Mouse (Mus musculus): ENCODE results near the gene Gm45716. TPM values are rescaled to one million over a fixed set of nuclear protein-coding genes. Genes with fewer than 3 reads are reported as not detected.

The Gm45716 gene
- polyA plus RNA-seq, 1 experiment from 2014 or later, result 49.5 TPM

GRCm38 (mm10) chr11:90220022-90220645 is 32.7 kb downstream of the Gm45716 start:
- H3K36me3 ChIP-seq, result no peaks in the 10 kb centered on the region
- H3K9me3 ChIP-seq (replicated peaks), result no peaks in the 10 kb centered on the region
- no peak overlapping the region for H3K4me3 ChIP-seq
- H3K9ac ChIP-seq, result no peak overlapping the region
- WGBS, result 37% methylated on average over 6 of the region's 6 CpGs
- H3K27me3 ChIP-seq (replicated peaks), result no peaks in the 10 kb centered on the region
- no peak overlapping the region for H3K27ac ChIP-seq (ENCODE audit: poor library complexity, severe bottlenecking)
- no peak overlapping the region for H3K4me2 ChIP-seq
- no peak for ATAC-seq (ENCODE audit: insufficient number of reproducible peaks, low FRiP score)
- peaks cover 12% of the 10 kb centered on the region for H3K4me1 ChIP-seq (replicated peaks)

- Histone ChIP-seq H3K4me3 (no peak overlapping the region), H3K4me1 (replicated peaks) (peaks cover 19% of the 10 kb centered on the region), H3K4me2 (no peak overlapping the region), H3K36me3 (no peaks in the 10 kb centered on the region), H3K9ac (no peak overlapping the region), H3K27ac (ENCODE audit: poor library complexity, severe bottlenecking) (no peak overlapping the region), H3K9me3 (replicated peaks) (no peaks in the 10 kb centered on the region), H3K27me3 (replicated peaks) (no peaks in the 10 kb centered on the region)
- ATAC-seq (ENCODE audit: insufficient number of reproducible peaks, low FRiP score), result no peak
- whole genome bisulfite sequencing, result 31% methylated on average over 2 of the region's 2 CpGs
Observed at GRCm38 (mm10) chr11:90220750-90221149, 33.3 kb downstream of the Gm45716 start.

GRCm38 (mm10) chr11:90224914-90225470 is 37.5 kb downstream of the Gm45716 start:
- Histone ChIP-seq H3K4me1 (replicated peaks) (peaks cover 23% of the 10 kb centered on the region), H3K9ac (no peak overlapping the region), H3K27me3 (replicated peaks) (no peaks in the 10 kb centered on the region), H3K9me3 (replicated peaks) (no peaks in the 10 kb centered on the region), H3K4me2 (peak overlapping the region; percentile 26), H3K27ac (ENCODE audit: poor library complexity, severe bottlenecking) (peak overlapping the region; percentile 38; the same call in 1 of the 2 replicates), H3K4me3 (no peak overlapping the region), H3K36me3 (no peaks in the 10 kb centered on the region)
- 18% methylated on average over 11 of the region's 11 CpGs for WGBS
- peak; percentile 57; the same call in 1 of the 2 replicates for ATAC-seq (ENCODE audit: insufficient number of reproducible peaks, low FRiP score)

GRCm38 (mm10) chr11:90227000-90227922 is 39.8 kb downstream of the Gm45716 start:
- Histone ChIP-seq H3K4me1 (replicated peaks) (peaks cover 39% of the 10 kb centered on the region), H3K9me3 (replicated peaks) (no peaks in the 10 kb centered on the region), H3K4me2 (no peak overlapping the region), H3K36me3 (no peaks in the 10 kb centered on the region), H3K9ac (no peak overlapping the region), H3K27me3 (replicated peaks) (no peaks in the 10 kb centered on the region), H3K4me3 (no peak overlapping the region), H3K27ac (ENCODE audit: poor library complexity, severe bottlenecking) (no peak overlapping the region)
- 69% methylated on average over 12 of the region's 12 CpGs for WGBS
- ATAC-seq (ENCODE audit: insufficient number of reproducible peaks, low FRiP score), result no peak

GRCm38 (mm10) chr11:90228251-90228949 is 40.9 kb downstream of the Gm45716 start:
- H3K36me3 ChIP-seq, result no peaks in the 10 kb centered on the region
- 81% methylated on average over 9 of the region's 9 CpGs for WGBS
- H3K27me3 ChIP-seq (replicated peaks), result no peaks in the 10 kb centered on the region
- H3K4me2 ChIP-seq, result no peak overlapping the region
- no peak overlapping the region for H3K27ac ChIP-seq (ENCODE audit: poor library complexity, severe bottlenecking)
- no peak overlapping the region for H3K4me3 ChIP-seq
- H3K9me3 ChIP-seq (replicated peaks), result no peaks in the 10 kb centered on the region
- no peak for ATAC-seq (ENCODE audit: insufficient number of reproducible peaks, low FRiP score)
- no peak overlapping the region for H3K9ac ChIP-seq
- peaks cover 42% of the 10 kb centered on the region for H3K4me1 ChIP-seq (replicated peaks)

GRCm38 (mm10) chr11:90229800-90230199 is 42.3 kb downstream of the Gm45716 start:
- 0 out of 2 replicates have a peak overlapping the region, but pooled peaks have one; percentile 6 for H3K4me2 ChIP-seq
- H3K27ac ChIP-seq (ENCODE audit: poor library complexity, severe bottlenecking), result peak overlapping the region; percentile 45; the same call in 1 of the 2 replicates

GRCm38 (mm10) chr11:90230671-90231070 is 43.2 kb downstream of the Gm45716 start:
- WGBS, result 43% methylated on average over 2 of the region's 2 CpGs
- H3K9ac ChIP-seq, result no peak overlapping the region
- H3K27ac ChIP-seq (ENCODE audit: poor library complexity, severe bottlenecking), result 0 out of 2 replicates have a peak overlapping the region, but pooled peaks have one; percentile 45
- no peaks in the 10 kb centered on the region for H3K27me3 ChIP-seq (replicated peaks)
- peaks cover 29% of the 10 kb centered on the region for H3K4me1 ChIP-seq (replicated peaks)
- H3K36me3 ChIP-seq, result no peaks in the 10 kb centered on the region
- 0 out of 2 replicates have a peak overlapping the region, but pooled peaks have one; percentile 8 for H3K4me2 ChIP-seq
- peak; percentile 48; the same call in 1 of the 2 replicates for ATAC-seq (ENCODE audit: insufficient number of reproducible peaks, low FRiP score)
- no peak overlapping the region for H3K4me3 ChIP-seq
- no peaks in the 10 kb centered on the region for H3K9me3 ChIP-seq (replicated peaks)

More at GRCm38 (mm10) chr11:90229800-90230199, 42.3 kb downstream of the Gm45716 start:
- Histone ChIP-seq H3K36me3 (no peaks in the 10 kb centered on the region), H3K9ac (no peak overlapping the region), H3K4me1 (replicated peaks) (peaks cover 38% of the 10 kb centered on the region), H3K4me3 (no peak overlapping the region), H3K27me3 (replicated peaks) (no peaks in the 10 kb centered on the region), H3K9me3 (replicated peaks) (no peaks in the 10 kb centered on the region)
- no peak for ATAC-seq (ENCODE audit: insufficient number of reproducible peaks, low FRiP score)

- no peak overlapping the region for H3K9ac ChIP-seq
- H3K9me3 ChIP-seq (replicated peaks), result no peaks in the 10 kb centered on the region
- ATAC-seq (ENCODE audit: insufficient number of reproducible peaks, low FRiP score), result no peak
- no peak overlapping the region for H3K27ac ChIP-seq (ENCODE audit: poor library complexity, severe bottlenecking)
- peaks cover 28% of the 10 kb centered on the region for H3K4me1 ChIP-seq (replicated peaks)
- no peak overlapping the region for H3K4me2 ChIP-seq
- H3K27me3 ChIP-seq (replicated peaks), result no peaks in the 10 kb centered on the region
- 43% methylated on average over 2 of the region's 2 CpGs for WGBS
- no peaks in the 10 kb centered on the region for H3K36me3 ChIP-seq
- no peak overlapping the region for H3K4me3 ChIP-seq
Observed at GRCm38 (mm10) chr11:90231631-90232030, 44.1 kb downstream of the Gm45716 start.

- no peaks in the 10 kb centered on the region for H3K9me3 ChIP-seq (replicated peaks)
- H3K27ac ChIP-seq (ENCODE audit: poor library complexity, severe bottlenecking), result no peak overlapping the region
- H3K9ac ChIP-seq, result no peak overlapping the region
- ATAC-seq (ENCODE audit: insufficient number of reproducible peaks, low FRiP score), result no peak; the same call in 1 of the 2 replicates
- no peaks in the 10 kb centered on the region for H3K27me3 ChIP-seq (replicated peaks)
- WGBS, result 19% methylated on average over 4 of the region's 4 CpGs
- H3K4me3 ChIP-seq, result no peak overlapping the region
- H3K4me2 ChIP-seq, result no peak overlapping the region
- no peaks in the 10 kb centered on the region for H3K36me3 ChIP-seq
- peaks cover 28% of the 10 kb centered on the region for H3K4me1 ChIP-seq (replicated peaks)
Observed at GRCm38 (mm10) chr11:90232685-90233084, 45.2 kb downstream of the Gm45716 start.

GRCm38 (mm10) chr11:90235221-90235620 is 47.7 kb downstream of the Gm45716 start:
- no peaks in the 10 kb centered on the region for H3K36me3 ChIP-seq
- no peaks in the 10 kb centered on the region for H3K9me3 ChIP-seq (replicated peaks)
- H3K4me1 ChIP-seq (replicated peaks), result peaks cover 20% of the 10 kb centered on the region
- ATAC-seq (ENCODE audit: insufficient number of reproducible peaks, low FRiP score), result no peak
- no peak overlapping the region for H3K4me2 ChIP-seq
- H3K27me3 ChIP-seq (replicated peaks), result no peaks in the 10 kb centered on the region
- H3K9ac ChIP-seq, result no peak overlapping the region
- WGBS, result 77% methylated on average over 5 of the region's 5 CpGs
- no peak overlapping the region for H3K27ac ChIP-seq (ENCODE audit: poor library complexity, severe bottlenecking)
- no peak overlapping the region for H3K4me3 ChIP-seq

Measured in heart, embryonic 12.5 days (tissue).